Mouse (Mus musculus): ENCODE measurements around the gene Tert. TPM values are rescaled to one million over a fixed set of nuclear protein-coding genes. Genes with fewer than 3 reads are reported as not detected.

Tert gene
- 0.16 and 0.23 TPM in 2 replicates for total RNA-seq (2023)

DNA sequence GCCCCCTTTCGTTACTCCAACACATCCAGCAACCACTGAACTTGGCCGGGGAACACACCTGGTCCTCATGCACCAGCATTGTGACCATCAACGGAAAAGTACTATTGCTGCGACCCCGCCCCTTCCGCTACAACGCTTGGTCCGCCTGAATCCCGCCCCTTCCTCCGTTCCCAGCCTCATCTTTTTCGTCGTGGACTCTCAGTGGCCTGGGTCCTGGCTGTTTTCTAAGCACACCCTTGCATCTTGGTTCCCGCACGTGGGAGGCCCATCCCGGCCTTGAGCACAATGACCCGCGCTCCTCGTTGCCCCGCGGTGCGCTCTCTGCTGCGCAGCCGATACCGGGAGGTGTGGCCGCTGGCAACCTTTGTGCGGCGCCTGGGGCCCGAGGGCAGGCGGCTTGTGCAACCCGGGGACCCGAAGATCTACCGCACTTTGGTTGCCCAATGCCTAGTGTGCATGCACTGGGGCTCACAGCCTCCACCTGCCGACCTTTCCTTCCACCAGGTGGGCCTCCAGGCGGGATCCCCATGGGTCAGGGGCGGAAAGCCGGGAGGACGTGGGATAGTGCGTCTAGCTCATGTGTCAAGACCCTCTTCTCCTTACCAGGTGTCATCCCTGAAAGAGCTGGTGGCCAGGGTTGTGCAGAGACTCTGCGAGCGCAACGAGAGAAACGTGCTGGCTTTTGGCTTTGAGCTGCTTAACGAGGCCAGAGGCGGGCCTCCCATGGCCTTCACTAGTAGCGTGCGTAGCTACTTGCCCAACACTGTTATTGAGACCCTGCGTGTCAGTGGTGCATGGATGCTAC lies at the start of gene Tert:
Gene Tert (plus strand): TSS at position 167 of the 805 bp plus-strand sequence.

DNA sequence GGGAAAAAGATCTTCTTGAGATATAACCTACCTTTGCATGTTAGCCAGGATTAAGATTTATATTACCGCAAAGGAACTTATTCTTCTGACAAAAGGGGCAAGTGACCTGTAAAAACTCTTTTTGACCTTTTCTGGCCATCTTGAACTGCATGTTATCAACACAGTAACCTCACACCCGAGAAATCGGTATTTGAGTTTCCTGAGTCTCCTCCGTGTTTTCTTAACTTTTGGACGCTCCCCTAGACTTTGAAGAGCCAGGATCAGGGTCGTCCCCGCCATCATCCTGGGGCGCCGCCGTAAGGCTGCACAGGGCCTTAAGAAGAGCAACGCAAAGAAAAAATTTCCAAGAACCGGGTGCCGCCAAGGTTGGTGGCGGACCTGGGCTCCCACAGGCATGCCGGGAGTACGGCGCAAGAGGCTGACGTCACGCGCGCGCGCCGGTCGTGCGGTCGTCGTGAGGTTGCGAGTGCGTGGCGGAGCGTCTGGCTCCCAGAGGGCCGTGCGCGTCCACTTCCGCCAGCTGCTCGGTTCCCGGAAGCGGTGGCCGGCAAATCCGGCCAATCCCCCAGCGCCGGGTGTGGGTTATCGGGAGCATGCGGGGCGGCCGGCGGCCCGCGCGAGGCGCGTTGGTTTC lies 23.1 kb upstream of the Tert start, which contains the start of gene Clptm1l:
Gene Clptm1l (plus strand): TSS at position 485 of the 634 bp plus-strand sequence.

DNA sequence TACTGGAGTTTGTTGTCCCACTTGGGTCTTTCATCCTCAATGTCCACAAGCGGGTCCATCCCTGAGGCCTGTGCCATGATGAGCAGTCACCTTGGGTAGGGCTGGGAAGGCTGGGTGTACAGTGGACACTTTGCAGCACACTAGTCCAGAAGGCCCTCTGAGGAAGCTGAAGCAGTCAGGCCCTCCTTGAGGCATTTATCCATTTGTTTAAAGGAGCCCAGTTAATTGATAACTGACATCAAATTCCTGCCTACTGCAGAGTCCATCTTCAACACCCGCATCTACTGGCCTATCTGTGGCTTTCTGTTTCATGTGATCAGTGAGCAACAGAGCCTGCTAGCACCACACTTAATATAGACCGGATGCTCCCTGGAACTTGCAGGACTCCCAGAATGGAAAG lies 51.1 kb downstream of the Tert start, which contains the start of gene Slc6a18:
Gene Slc6a18 (minus strand): TSS at position 171 of the 400 bp plus-strand sequence.

Other genes with a start within 250 kb of the Tert start
- gene Lpcat1, start 159.7 kb upstream of the Tert start, total RNA-seq (2023), result 32.8 and 45.0 TPM in 2 replicates
- not detected in 2 replicates for gene Slc6a3, start 90.2 kb upstream of the Tert start, total RNA-seq (2023)
- 81.2 and 92.4 TPM in 2 replicates for gene Clptm1l, start 22.9 kb upstream of the Tert start, total RNA-seq (2023)
- gene Slc6a18, start 51.1 kb downstream of the Tert start, total RNA-seq (2023), result not detected in 2 replicates
- gene Slc6a19, start 78.0 kb downstream of the Tert start, total RNA-seq (2023), result 0.09 TPM in 1 of 2 replicates, not detected in the other
- 2.5 and 2.8 TPM in 2 replicates for gene Slc12a7, start 106.2 kb downstream of the Tert start, total RNA-seq (2023)
- gene Nkd2, start 220.7 kb downstream of the Tert start, total RNA-seq (2023), result not detected in 2 replicates

All from neutrophil, adult 65 days (primary cell).